Mouse (Mus musculus): ENCODE data around the gene Pigx. TPM values are rescaled to one million over a fixed set of nuclear protein-coding genes. Genes with fewer than 3 reads are reported as not detected.

The Pigx gene
- total and polyA plus RNA-seq, 3 experiments: 12.4 to 21.2 (median 21.0) TPM

- Histone ChIP-seq H3K27ac (no peak overlapping the region), H3K9ac (ENCODE audit: low read depth, low read length) (no peak overlapping the region), H3K79me2 (replicated peaks; ENCODE audit: control insufficient read depth, insufficient read depth, low read length) (no peaks in the 10 kb centered on the region; the same call in 1 of the 2 replicates), H3K4me3 (no peak overlapping the region), H3K27me3 (ENCODE audit: control insufficient read depth, insufficient read depth, low read length) (no peaks in the 10 kb centered on the region), H3K36me3 (ENCODE audit: control insufficient read depth, insufficient read depth, low read length) (no peaks in the 10 kb centered on the region), H3K4me1 (ENCODE audit: control insufficient read depth, insufficient read depth, low read length) (no peaks in the 10 kb centered on the region)
- TF ChIP-seq EP300 (IDR thresholded peaks at IDR 0.05; ENCODE audit: insufficient read depth, low read depth, low read length): no peak
- no peak for TF ChIP-seq CTCF (IDR thresholded peaks at IDR 0.05)
- TF ChIP-seq POLR2A (IDR thresholded peaks at IDR 0.05; ENCODE audit: insufficient read depth, low read depth, low read length): no peak
- no peak for DNase-seq
- 96% methylated on average over 7 of the region's 7 CpGs for WGBS
- intact Hi-C loops (cut with DNase I): no loop called here
Observed at GRCm38 (mm10) chr16:32091466-32091865, 8.1 kb downstream of the Pigx start.

- no peaks in the 10 kb centered on the region for H3K36me3 ChIP-seq (ENCODE audit: control insufficient read depth, insufficient read depth, low read length)
- H3K27ac ChIP-seq: peak overlapping the region; percentile 55
- DNase-seq: peak; percentile 37 to 57
- no peaks in the 10 kb centered on the region for H3K27me3 ChIP-seq (ENCODE audit: control insufficient read depth, insufficient read depth, low read length)
- no peaks in the 10 kb centered on the region for H3K4me1 ChIP-seq (ENCODE audit: control insufficient read depth, insufficient read depth, low read length)
- TF ChIP-seq EP300 (IDR thresholded peaks at IDR 0.05; ENCODE audit: insufficient read depth, low read depth, low read length) (no peak), CTCF (IDR thresholded peaks at IDR 0.05) (no peak), POLR2A (IDR thresholded peaks at IDR 0.05; ENCODE audit: insufficient read depth, low read depth, low read length) (no peak)
- H3K79me2 ChIP-seq (replicated peaks; ENCODE audit: control insufficient read depth, insufficient read depth, low read length): no peaks in the 10 kb centered on the region
- intact Hi-C loops (cut with DNase I): no loop called here
- no peak overlapping the region for H3K9ac ChIP-seq (ENCODE audit: low read depth, low read length)
- H3K4me3 ChIP-seq: no peak overlapping the region
- 50% methylated on average over 17 of the region's 17 CpGs for WGBS
Observed at GRCm38 (mm10) chr16:32087629-32088443, 11.7 kb downstream of the Pigx start.

GRCm38 (mm10) chr16:32078991-32079511 lies 20.5 kb downstream of the Pigx start, which contains the start of gene Pak2:
Pak2 (minus strand) TSS chr16:32079342.
- TF ChIP-seq EP300 (IDR thresholded peaks at IDR 0.05; ENCODE audit: insufficient read depth, low read depth, low read length): no peak
- no peak for TF ChIP-seq CTCF (IDR thresholded peaks at IDR 0.05)
- peak; percentile 75 for TF ChIP-seq POLR2A (IDR thresholded peaks at IDR 0.05; ENCODE audit: insufficient read depth, low read depth, low read length)
- DNase-seq: peak; percentile 92 to 94
- peak within 1 kb of the TSS; percentile 81 for H3K4me3 ChIP-seq
- under 1% methylated on average over 47 of the region's 60 CpGs for WGBS
- peak within 1 kb of the TSS; percentile 98 for H3K9ac ChIP-seq (ENCODE audit: low read depth, low read length)
- peaks cover 11% of the 10 kb centered on the region for H3K4me1 ChIP-seq (ENCODE audit: control insufficient read depth, insufficient read depth, low read length)
- peak within 1 kb of the TSS; percentile 95 for H3K27ac ChIP-seq
- intact Hi-C loops (cut with DNase I): loop anchor here (2.0 to 5.0 kb wide), 3 partner anchors 20 to 77 kb away; partner anchors contain the start of genes Cep19, Pigx and Senp5
- peaks cover 1% of the 10 kb centered on the region; the same call in 1 of the 2 replicates for H3K79me2 ChIP-seq (replicated peaks; ENCODE audit: control insufficient read depth, insufficient read depth, low read length)
- H3K36me3 ChIP-seq (ENCODE audit: control insufficient read depth, insufficient read depth, low read length): peaks cover 17% of the 10 kb centered on the region
- H3K27me3 ChIP-seq (ENCODE audit: control insufficient read depth, insufficient read depth, low read length): no peaks in the 10 kb centered on the region

- peaks cover 1% of the 10 kb centered on the region; the same call in 1 of the 2 replicates for H3K79me2 ChIP-seq (replicated peaks; ENCODE audit: control insufficient read depth, insufficient read depth, low read length)
- DNase-seq: no peak
- H3K27me3 ChIP-seq (ENCODE audit: control insufficient read depth, insufficient read depth, low read length): no peaks in the 10 kb centered on the region
- intact Hi-C loops (cut with DNase I): loop anchor here (2.0 to 5.0 kb wide), 3 partner anchors 20 to 76 kb away; partner anchors contain the start of genes Cep19, Pigx and Senp5
- peaks cover 11% of the 10 kb centered on the region for H3K4me1 ChIP-seq (ENCODE audit: control insufficient read depth, insufficient read depth, low read length)
- WGBS: under 1% methylated on average over 29 of the region's 30 CpGs
- peaks cover 17% of the 10 kb centered on the region for H3K36me3 ChIP-seq (ENCODE audit: control insufficient read depth, insufficient read depth, low read length)
- peak overlapping the region; percentile 95 for H3K27ac ChIP-seq
- peak overlapping the region; percentile 81 for H3K4me3 ChIP-seq
- TF ChIP-seq EP300 (IDR thresholded peaks at IDR 0.05; ENCODE audit: insufficient read depth, low read depth, low read length) (no peak), POLR2A (IDR thresholded peaks at IDR 0.05; ENCODE audit: insufficient read depth, low read depth, low read length) (no peak), CTCF (IDR thresholded peaks at IDR 0.05) (no peak)
- peak overlapping the region; percentile 98 for H3K9ac ChIP-seq (ENCODE audit: low read depth, low read length)
Observed at GRCm38 (mm10) chr16:32078408-32078990, 21.0 kb downstream of the Pigx start.

GRCm38 (mm10) chr16:32077648-32078407 lies 21.7 kb downstream of the Pigx start:
- H3K27ac ChIP-seq: peak overlapping the region; percentile 95
- DNase-seq: no peak
- peaks cover 20% of the 10 kb centered on the region for H3K36me3 ChIP-seq (ENCODE audit: control insufficient read depth, insufficient read depth, low read length)
- no peaks in the 10 kb centered on the region for H3K27me3 ChIP-seq (ENCODE audit: control insufficient read depth, insufficient read depth, low read length)
- TF ChIP-seq EP300 (IDR thresholded peaks at IDR 0.05; ENCODE audit: insufficient read depth, low read depth, low read length) (no peak), CTCF (IDR thresholded peaks at IDR 0.05) (no peak), POLR2A (IDR thresholded peaks at IDR 0.05; ENCODE audit: insufficient read depth, low read depth, low read length) (no peak)
- H3K9ac ChIP-seq (ENCODE audit: low read depth, low read length): peak overlapping the region; percentile 98
- WGBS: 3% methylated on average over 13 of the region's 13 CpGs
- H3K4me1 ChIP-seq (ENCODE audit: control insufficient read depth, insufficient read depth, low read length): peaks cover 11% of the 10 kb centered on the region
- H3K79me2 ChIP-seq (replicated peaks; ENCODE audit: control insufficient read depth, insufficient read depth, low read length): peaks cover 1% of the 10 kb centered on the region; the same call in 1 of the 2 replicates
- peak overlapping the region; percentile 81 for H3K4me3 ChIP-seq
- intact Hi-C loops (cut with DNase I): loop anchor here (2.0 to 5.0 kb wide), 3 partner anchors 21 to 76 kb away; partner anchors contain the start of genes Cep19, Pigx and Senp5
